Comparison of ENCODE assay signal across 26 mouse cellular contexts in genomic region chr6:70517932-70518331, GRCm38 (mm10).
DNase-seq lines count a peak whose midpoint lies in the region; ATAC-seq and TF ChIP-seq lines count a peak whose summit lies in the region.
"Had no signal": no experiment of that assay in that cellular context is flagged by ENCODE, and none has a peak within 500 bp of the region (broad histone marks: within the 10 kb centered on the region; RNA-seq: fewer than 3 reads in every experiment).

No protein-coding gene starts in this region.

- no peaks in the 10 kb centered on the region for H3K36me3 ChIP-seq in kidney, adult 2 months (ENCODE audit: control insufficient read depth, insufficient read depth, low read length)
- no peaks in the 10 kb centered on the region for H3K36me3 ChIP-seq in kidney, embryonic 14.5 days (ENCODE audit: control insufficient read depth, insufficient read depth, low read length)
- H3K36me3 ChIP-seq in kidney, postnatal 0 days (ENCODE audit: insufficient read depth, low read length), result no peaks in the 10 kb centered on the region
- H3K36me3 ChIP-seq: forebrain, embryonic 10.5 days; heart, embryonic 12.5 days; heart, embryonic 15.5 days; hindbrain, embryonic 10.5 days; hindbrain, embryonic 13.5 days had no signal

- no peak overlapping the region for H3K9ac ChIP-seq in kidney, embryonic 14.5 days (ENCODE audit: low read depth, low read length)
- H3K9ac ChIP-seq in kidney, postnatal 0 days (ENCODE audit: low read depth, low read length), result no peak overlapping the region
- H3K9ac ChIP-seq: forebrain, embryonic 13.5 days; heart, embryonic 12.5 days; heart, embryonic 15.5 days; hindbrain, embryonic 13.5 days had no signal

- H3K27me3 ChIP-seq in kidney, adult 2 months (replicated peaks; ENCODE audit: control insufficient read depth, insufficient read depth, low read length), result no peaks in the 10 kb centered on the region
- no peaks in the 10 kb centered on the region for H3K27me3 ChIP-seq in kidney, embryonic 14.5 days (ENCODE audit: control insufficient read depth, insufficient read depth, low read length)
- no peaks in the 10 kb centered on the region for H3K27me3 ChIP-seq in kidney, postnatal 0 days (ENCODE audit: insufficient read depth, low read length)
- H3K27me3 ChIP-seq: forebrain, embryonic 13.5 days; heart, embryonic 12.5 days; heart, embryonic 15.5 days; hindbrain, embryonic 13.5 days had no signal

- no peaks in the 10 kb centered on the region for H3K4me1 ChIP-seq in kidney, adult 2 months (ENCODE audit: control insufficient read depth, insufficient read depth, low read length)
- no peaks in the 10 kb centered on the region for H3K4me1 ChIP-seq in kidney, embryonic 14.5 days (ENCODE audit: control insufficient read depth, insufficient read depth, low read length)
- no peaks in the 10 kb centered on the region for H3K4me1 ChIP-seq in kidney, postnatal 0 days (replicated peaks; ENCODE audit: insufficient read depth, low read length)
- H3K4me1 ChIP-seq: forebrain, embryonic 10.5 days; forebrain, embryonic 13.5 days; heart, embryonic 12.5 days; heart, embryonic 15.5 days; hindbrain, embryonic 10.5 days; hindbrain, embryonic 13.5 days had no signal

- no peaks in the 10 kb centered on the region for H3K9me3 ChIP-seq in kidney, embryonic 14.5 days (ENCODE audit: control insufficient read depth, low read length)
- H3K9me3 ChIP-seq in kidney, postnatal 0 days (replicated peaks; ENCODE audit: low read length), result no peaks in the 10 kb centered on the region
- H3K9me3 ChIP-seq: forebrain, embryonic 10.5 days; forebrain, embryonic 13.5 days; heart, embryonic 12.5 days; heart, embryonic 15.5 days; hindbrain, embryonic 10.5 days; hindbrain, embryonic 13.5 days had no signal

- H3K4me2 ChIP-seq in kidney, embryonic 14.5 days (replicated peaks; ENCODE audit: low read depth, low read length), result no peak overlapping the region
- no peak overlapping the region for H3K4me2 ChIP-seq in kidney, postnatal 0 days (ENCODE audit: low read length)
- H3K4me2 ChIP-seq: forebrain, embryonic 13.5 days; heart, embryonic 12.5 days; heart, embryonic 15.5 days; hindbrain, embryonic 13.5 days had no signal

- TF ChIP-seq POLR2A in kidney, adult 2 months (IDR thresholded peaks at IDR 0.05; ENCODE audit: low read depth, low read length), result no peak

- TF ChIP-seq CTCF in kidney, adult 2 months (conservative IDR thresholded peaks at IDR 0.05; ENCODE audit: insufficient read depth, insufficient read length, low read depth, low read length), result no peak
- TF ChIP-seq CTCF in kidney, postnatal 0 days (IDR thresholded peaks at IDR 0.05; ENCODE audit: low read depth), result no peak

- ATAC-seq in kidney, embryonic 14.5 days (ENCODE audit: low FRiP score, low TSS enrichment), result no peak
- ATAC-seq in kidney, postnatal 0 days (replicated peaks; ENCODE audit: low FRiP score, low read depth), result peak; percentile 63; the same call in 1 of the 2 replicates
- no peak for ATAC-seq in megakaryocyte progenitor cell, adult 5-6 weeks (replicated peaks; ENCODE audit: poor library complexity)
- ATAC-seq: activated CD4-positive, CD25-positive, alpha-beta regulatory T cell, adult 4 months; CD4-positive, CD25-positive, alpha-beta regulatory T cell, adult 4 months; forebrain, embryonic 13.5 days; forebrain, embryonic 16.5 days; hindbrain, embryonic 16.5 days had no signal

- H3K4me3 ChIP-seq in kidney, adult 2 months (ENCODE audit: insufficient read depth, low read depth, low read length), result no peak overlapping the region
- H3K4me3 ChIP-seq in kidney, embryonic 14.5 days (ENCODE audit: low read length), result no peak overlapping the region
- H3K4me3 ChIP-seq in kidney, postnatal 0 days (replicated peaks; ENCODE audit: low read depth, low read length), result no peak overlapping the region
- H3K4me3 ChIP-seq: forebrain, embryonic 10.5 days; forebrain, embryonic 13.5 days; heart, embryonic 12.5 days; heart, embryonic 15.5 days; hindbrain, embryonic 10.5 days; hindbrain, embryonic 13.5 days had no signal

- DNase-seq in kidney, adult 2 months, result peak; percentile 48
- no peak for DNase-seq in kidney, postnatal 0 days (ENCODE audit: low spot score)
- DNase-seq in kidney, adult 18-20 months, result no peak
- DNase-seq in kidney, postnatal 14 days, result peak; percentile 25
- DNase-seq in lung, postnatal 25 days (ENCODE audit: low spot score), result no peak
- DNase-seq: adrenal gland, adult 8-10 months; adrenal gland, postnatal 25 days; cerebellum, adult 11-12 months; cerebellum, adult 8-10 months; cerebellum, postnatal 14 days; gastrocnemius, postnatal 10 days; gastrocnemius, postnatal 36 days; heart, postnatal 10 days; heart, postnatal 36 days had no signal

- no peak overlapping the region for H3K27ac ChIP-seq in kidney, adult 2 months (ENCODE audit: insufficient read depth, low read depth, low read length)
- no peak overlapping the region for H3K27ac ChIP-seq in kidney, embryonic 14.5 days (ENCODE audit: low read depth, low read length)
- H3K27ac ChIP-seq in kidney, postnatal 0 days, result no peak overlapping the region
- H3K27ac ChIP-seq: forebrain, embryonic 10.5 days; forebrain, embryonic 13.5 days; heart, embryonic 15.5 days; hindbrain, embryonic 10.5 days; hindbrain, embryonic 13.5 days had no signal

Comparison
In these comparisons a context has a peak if more than half of its experiments do, and no peak if none do; other contexts are left out.
1. DNase-seq: peak in kidney, adult 2 months (single experiment) and kidney, postnatal 14 days (single experiment); none in kidney, postnatal 0 days (single experiment), kidney, adult 18-20 months (single experiment) and lung, postnatal 25 days (single experiment).